Mouse (Mus musculus) neutrophil, adult 5-6 weeks (primary cell): ENCODE data around the gene Slc43a2. TPM values are rescaled to one million over a fixed set of nuclear protein-coding genes. Genes with fewer than 3 reads are reported as not detected.

ENCODE experiments used
- ATAC-seq: fragments of 151-379, 151-347 bp; 2 replicates; pipeline ENCODE4 v1.8.0; 2017; ENCODE audit warnings: mild to moderate bottlenecking, moderate TSS enrichment; ENCODE audit not compliant: insufficient number of reproducible peaks, poor library complexity, low FRiP score, severe bottlenecking; ENCODE audit errors: extremely low read depth
- total RNA-seq: library from RNA; stranded (forward); fragments of 200-1000 nt; gene quantifications from 2 replicates; pipeline ENCODE4 v1.2.3, GENCODE M21; 2017

Slc43a2 gene
- total RNA-seq, 1 experiment from 2014 or later = 48.4 TPM

GRCm38 (mm10) chr11:75625820-75626219, 94.3 kb downstream of the Slc43a2 start:
- no peak for ATAC-seq

Other genes starting within 250 kb of the Slc43a2 start
- 77.9 and 81.3 TPM in 2 replicates for gene Rpa1, start 183.4 kb upstream of the Slc43a2 start, total RNA-seq
- 13.8 and 14.0 TPM in 2 replicates for gene Smyd4, start 183.3 kb upstream of the Slc43a2 start, total RNA-seq
- not detected in 2 replicates for gene Serpinf1, start 109.0 kb upstream of the Slc43a2 start, total RNA-seq
- gene Serpinf2, start 92.1 kb upstream of the Slc43a2 start, total RNA-seq = 0.47 and 1.2 TPM in 2 replicates
- gene Wdr81, start 77.0 kb upstream of the Slc43a2 start, total RNA-seq = 16.3 and 17.8 TPM in 2 replicates
- 3.3 and 5.6 TPM in 2 replicates for gene Tlcd2, start 70.0 kb upstream of the Slc43a2 start, total RNA-seq
- gene Prpf8, start 44.9 kb upstream of the Slc43a2 start, total RNA-seq = 89.3 and 91.5 TPM in 2 replicates
- gene Rilp, start 21.6 kb upstream of the Slc43a2 start, total RNA-seq = 0.86 TPM in 1 of 2 replicates, not detected in the other
- not detected in 2 replicates for gene Scarf1, start 18.2 kb upstream of the Slc43a2 start, total RNA-seq
- 88.9 and 113 TPM in 2 replicates for gene Pitpna, start 56.4 kb downstream of the Slc43a2 start, total RNA-seq
- 119 and 128 TPM in 2 replicates for gene Inpp5k, start 99.3 kb downstream of the Slc43a2 start, total RNA-seq
- gene Myo1c, start 118.8 kb downstream of the Slc43a2 start, total RNA-seq = 153 and 163 TPM in 2 replicates
- 80.4 and 102 TPM in 2 replicates for gene Crk, start 147.6 kb downstream of the Slc43a2 start, total RNA-seq
- gene Ywhae, start 201.2 kb downstream of the Slc43a2 start, total RNA-seq = 141 and 162 TPM in 2 replicates